Mouse (Mus musculus) liver (tissue): ENCODE measurements around the gene Ppp2r5b.

Experiments
- DNase-seq: peaks from one replicate; pipeline ENCODE4 v3.0.0-alpha.2; 2020; ENCODE audit warnings: mixed read lengths

Gene Ppp2r5b

DNA sequence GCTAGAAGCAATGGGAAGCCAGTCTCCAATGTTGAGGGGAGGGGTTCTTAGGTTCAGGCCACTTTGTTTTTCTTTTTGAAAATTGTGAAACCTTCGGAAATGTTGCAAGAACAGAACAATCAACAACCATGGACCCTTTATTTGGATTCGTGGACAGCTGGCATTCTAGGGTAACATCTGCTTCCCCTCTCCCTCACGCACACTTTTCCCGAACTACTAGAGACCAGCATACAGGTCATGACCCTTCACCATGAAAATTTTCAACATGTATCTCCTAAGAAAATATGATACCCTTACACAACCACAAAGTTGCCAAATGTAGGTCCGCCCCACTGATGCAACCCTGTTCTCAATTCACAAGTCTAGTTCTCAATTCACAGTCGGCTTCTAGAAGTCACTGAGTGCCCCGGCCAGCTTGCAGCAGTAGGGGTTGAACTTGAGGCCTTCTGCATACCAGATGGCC, 33.0 kb upstream of the Ppp2r5b start:
- DNase-seq = no peak

DNA sequence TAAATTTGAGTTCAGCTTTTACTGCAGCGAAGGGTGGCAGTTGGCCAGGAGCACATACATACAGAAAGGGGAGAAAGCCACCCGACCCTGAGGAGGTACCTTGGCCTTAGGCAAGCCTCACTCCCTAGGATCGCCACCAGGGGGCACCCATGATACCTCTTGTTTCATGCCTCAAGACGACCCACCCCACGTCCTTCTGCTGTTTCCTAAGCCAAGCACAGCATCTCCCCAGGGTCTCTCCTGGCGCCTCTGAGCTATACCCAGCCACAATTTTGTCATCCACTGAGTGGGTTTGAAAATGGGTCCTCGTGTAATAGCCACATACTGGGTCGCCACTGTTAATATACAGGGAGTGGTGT, 32.5 kb upstream of the Ppp2r5b start:
- DNase-seq = peak; percentile 89

DNA sequence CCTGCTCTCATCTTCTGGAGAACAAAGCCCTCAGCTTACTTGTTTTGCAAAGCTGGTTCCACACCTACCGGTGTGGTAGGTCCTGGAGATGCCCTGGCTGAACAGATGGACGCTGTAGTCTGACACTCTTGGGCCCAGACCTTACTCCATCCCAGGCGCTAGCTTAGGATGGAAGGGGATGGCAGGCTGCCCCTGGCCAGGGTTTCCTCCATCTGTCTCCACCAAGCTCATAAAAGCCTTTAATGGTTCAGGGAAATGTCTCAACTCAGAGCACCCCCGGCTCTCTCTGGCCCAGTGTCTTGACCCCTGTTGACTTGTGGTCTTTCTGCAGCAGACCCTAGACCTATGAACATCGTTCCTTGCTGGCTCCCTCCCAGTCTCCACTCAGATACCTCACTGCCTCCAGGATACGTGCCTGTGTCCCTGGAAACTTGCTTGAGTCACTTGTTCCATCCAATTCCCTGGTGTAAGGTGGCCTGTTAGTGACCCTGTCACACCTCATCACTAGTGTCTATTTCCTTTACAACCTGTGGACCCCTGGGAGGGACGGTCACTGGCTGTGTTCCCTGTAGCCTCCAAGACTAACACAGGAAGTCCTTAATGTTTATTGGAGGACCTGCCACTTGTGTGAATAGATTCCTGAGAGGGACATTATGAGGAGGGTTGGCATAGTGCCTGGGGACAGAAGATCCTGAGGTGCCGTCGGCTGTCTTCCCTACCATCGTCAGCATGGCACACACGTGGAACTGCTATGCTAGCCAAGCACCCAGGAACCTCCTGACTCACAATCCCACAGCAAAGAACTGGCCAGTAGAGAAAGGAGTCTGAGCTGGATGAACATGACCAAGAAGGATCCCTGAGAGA, 31.9 kb upstream of the Ppp2r5b start:
- no peak for DNase-seq

DNA sequence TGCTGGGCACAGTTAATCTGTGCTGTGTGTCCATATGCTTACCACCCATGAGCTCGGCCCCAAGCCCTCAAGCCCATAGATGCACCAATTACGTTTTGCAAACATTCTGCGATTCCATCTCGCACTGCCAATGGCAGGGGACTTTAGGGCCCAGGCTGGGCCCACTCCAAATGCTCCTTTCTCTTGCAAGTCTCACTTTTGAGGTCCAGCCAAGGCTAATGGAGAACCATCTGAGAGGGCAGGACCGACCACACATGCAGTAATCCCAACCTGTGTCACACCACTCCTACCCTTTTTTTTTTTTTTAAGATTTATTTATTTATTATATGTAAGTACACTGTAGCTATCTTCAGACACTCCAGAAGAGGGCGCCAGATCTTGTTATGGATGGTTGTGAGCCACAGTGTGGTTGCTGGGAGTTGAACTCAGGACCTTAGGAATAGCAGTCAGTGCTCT, 30.1 kb upstream of the Ppp2r5b start:
- DNase-seq = no peak

DNA sequence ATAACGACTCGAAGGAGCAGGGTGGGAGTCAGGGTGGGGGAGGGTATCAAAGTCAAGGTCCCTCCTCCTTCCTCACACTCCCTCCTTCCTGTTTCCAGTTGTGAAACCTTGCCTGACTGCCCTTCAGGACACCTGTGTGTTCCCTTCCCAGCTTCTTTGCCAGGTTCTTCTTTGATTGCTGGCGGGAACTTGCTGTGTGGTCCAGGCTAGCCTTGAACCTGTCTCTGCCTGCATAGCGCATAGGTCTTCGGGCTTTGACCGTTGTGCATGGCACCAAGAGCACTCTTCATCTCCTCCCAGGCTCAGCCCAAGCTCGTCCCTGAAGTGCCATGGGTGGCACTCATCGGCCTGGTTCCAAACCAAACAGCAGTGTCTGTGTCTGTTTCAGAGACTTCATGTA, 29.3 kb upstream of the Ppp2r5b start:
- DNase-seq = no peak

DNA sequence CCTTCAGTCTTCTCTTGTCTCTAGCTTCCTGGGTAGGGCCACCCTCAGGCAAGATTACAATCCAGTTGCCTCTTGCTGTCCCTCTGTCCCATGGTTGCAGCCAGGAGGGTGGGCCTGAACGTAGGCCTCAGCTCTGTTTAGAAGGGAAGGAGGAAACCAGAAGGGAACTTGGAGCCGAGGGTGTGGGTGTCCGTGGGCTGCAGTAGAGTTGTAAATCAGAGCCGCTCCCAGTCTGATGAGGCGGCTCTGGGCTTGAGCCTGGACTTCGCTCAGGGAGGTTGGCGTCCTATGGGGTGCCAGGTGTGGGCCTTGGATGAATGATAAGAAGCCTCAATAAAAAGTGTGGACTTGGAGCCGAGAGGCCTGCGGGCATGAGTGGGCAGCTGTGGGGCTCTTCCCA, 28.5 kb upstream of the Ppp2r5b start:
- no peak for DNase-seq

DNA sequence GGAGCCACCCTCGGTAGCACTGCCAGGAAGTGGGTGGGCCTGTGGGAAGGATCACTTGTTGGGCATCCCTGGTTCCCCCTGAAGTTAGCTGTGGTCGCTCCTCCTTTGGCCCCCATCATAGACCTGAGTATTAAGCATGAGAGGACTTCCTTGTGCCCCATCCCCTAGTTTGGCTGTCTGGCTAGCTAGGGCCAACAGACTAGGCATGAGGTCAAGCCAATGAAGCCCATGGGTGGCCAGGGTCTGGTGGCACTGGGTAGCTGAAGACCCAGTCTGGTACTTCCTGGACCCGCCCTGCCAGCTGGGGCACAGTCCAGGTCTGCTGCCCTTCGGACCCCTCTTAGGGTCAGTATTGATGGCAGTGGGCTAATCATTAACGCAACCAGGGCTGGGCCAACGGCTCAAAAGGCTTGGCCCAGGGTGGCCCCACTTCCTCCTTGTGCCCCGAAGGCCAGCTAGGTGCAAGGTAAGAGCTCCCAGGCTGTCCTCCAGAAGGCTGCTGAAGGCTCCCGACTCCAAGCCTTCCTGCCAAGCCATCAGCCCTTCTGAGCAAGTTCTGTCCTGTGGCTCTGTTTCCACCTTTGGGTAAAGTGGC, 27.3 kb upstream of the Ppp2r5b start:
- DNase-seq = peak; percentile 52

DNA sequence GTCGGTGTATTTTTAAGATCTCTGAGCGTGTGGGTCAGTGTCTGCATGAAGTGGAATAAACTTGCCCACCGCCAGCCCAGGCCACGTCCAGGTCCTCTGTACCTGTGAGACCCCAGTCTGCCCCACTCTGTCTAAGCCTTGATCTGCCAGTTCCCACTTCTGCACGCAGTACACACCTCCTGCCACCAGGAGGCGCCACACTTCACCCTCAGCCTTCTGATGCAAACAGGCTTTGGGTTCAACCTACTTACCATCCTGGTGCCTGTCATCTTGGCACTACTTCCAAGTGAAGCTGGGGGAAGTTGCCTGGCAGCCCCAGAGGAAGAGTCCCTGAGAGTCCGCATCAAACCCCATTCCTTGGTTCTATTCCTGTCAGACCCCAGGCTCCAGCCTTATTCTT, 26.6 kb upstream of the Ppp2r5b start:
- DNase-seq = peak; percentile 78

DNA sequence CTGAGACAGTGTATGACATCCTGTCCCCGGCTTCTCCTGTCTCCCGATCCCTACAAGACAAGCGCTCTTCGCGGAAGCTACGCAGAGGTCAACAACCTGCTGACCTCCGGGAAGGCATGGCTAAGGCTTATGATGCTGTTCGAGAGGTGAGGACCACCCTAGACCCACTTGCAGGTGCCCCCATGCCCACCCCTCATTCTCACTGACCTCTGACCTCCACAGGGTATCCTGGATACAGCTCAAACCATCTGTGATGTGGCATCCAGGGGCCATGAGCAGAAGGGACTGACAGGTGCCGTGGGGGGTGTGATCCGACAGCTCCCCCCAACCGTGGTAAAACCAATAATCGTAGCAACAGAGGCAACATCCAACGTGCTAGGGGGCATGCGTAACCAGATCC, 25.7 kb upstream of the Ppp2r5b start:
- DNase-seq = no peak

DNA sequence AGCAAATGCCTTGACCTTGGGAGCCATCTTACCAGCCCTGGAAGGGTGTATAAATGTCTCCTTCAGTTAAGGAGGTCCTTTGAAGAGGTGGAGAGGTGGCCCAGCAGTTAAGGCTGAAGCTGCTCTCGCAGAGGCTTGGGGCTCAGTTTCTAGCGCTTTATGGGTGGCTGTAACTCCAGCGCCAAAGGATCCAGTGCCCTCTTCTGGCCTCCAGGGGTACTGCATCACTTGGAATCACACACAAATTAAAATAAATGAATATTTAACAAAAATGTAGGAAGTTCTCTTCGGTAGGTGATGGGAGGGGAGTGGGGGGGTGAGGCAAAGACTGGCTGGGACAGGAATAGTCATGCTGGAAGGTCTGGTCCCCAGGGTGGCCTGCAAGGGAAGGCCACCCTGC, 25.3 kb upstream of the Ppp2r5b start:
- no peak for DNase-seq

DNA sequence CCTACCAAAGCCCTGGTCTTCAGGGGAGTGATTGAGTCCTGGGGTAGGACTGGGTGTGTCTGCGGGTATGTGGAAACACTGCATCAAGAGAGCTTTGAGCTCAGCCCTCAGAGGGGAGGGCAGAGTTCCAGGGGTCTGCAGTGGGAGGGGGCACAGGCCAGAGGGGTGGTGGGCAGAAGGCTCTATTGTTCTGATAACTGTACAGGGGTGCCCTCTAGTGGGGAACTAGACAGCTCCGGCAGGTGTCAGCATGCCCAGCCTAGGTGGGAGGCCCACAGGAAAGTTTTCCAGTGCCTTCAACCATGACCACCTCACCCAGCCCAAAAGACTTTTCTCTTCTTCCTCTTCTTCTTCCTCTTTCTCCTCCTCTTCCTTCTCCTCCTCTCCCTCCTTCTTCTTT, 24.8 kb upstream of the Ppp2r5b start:
- DNase-seq = peak; percentile 38

DNA sequence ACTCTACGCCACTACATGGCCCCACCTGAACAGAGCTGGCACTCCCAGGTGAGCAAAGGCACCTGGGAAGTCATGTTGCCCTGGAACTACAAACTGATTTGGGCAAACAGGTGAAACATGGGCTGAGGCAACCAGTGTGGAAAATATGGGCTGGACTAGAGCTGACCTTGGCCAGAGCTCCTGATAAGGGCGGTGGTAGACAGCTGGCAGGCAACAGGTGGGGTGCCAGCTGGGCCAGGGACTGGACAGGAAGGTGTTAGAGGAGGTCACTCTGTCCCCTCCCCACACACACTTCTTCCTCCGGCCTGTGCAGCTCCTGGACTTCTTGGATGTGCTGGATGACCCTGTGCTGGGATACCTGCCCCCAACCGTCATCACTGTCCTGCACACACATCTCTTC, 17.3 kb upstream of the Ppp2r5b start:
- DNase-seq = no peak

DNA sequence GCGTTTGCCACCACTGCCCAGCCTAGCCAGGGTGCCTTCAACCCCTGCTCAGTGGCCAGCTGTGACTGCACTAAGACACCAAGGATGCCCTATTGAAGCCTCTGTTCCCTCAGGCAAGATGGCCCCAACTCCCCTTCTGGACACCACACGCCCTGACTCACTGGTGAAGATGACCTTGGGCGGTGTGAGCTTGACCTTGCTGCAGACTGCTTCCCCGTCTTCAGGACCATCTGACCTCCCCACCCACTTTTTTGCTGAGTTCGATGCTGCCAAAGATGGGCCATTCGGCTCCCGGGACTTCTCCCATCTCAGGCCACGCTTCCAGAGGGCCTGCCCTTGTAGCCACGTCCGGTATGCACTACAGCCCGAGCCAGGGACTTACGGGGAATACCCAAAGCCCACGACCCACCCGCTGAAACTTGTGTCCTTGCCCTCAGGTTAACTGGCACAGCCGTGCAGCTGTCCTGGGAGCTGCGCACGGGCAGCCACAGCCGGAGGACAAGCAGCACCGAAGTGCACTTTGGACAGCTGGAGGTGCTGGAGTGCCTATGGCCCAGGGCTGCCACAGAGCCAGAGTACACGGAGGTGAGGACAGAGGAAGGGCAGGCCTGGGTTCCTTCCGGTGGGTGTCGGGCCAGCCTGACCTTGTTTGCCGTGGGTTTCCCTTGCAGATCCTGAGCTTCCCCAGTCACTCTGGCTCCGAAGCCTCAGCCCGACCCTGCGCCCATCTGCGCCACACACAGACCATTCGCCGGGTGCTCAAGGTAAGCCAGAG, 12.0 kb upstream of the Ppp2r5b start:
- DNase-seq = no peak

DNA sequence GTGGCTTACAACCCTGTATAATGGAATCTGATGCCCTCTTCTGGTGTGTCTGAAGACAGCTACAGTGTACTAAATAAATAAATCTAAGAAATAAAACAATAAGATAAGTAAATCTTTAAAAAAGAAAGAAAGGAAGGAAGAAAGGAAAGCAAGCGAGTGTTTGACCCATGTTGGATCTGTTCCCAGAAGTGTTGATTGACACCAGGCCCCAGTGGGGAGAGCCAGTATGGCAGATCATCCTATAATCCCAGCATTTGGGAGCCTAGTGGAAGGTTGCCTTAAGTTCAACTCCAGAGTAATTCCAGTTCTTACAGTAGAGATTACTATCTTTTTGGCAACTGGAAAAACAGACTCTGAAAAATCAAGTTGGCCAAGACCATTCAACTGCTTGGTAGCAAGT, 10.1 kb upstream of the Ppp2r5b start:
- no peak for DNase-seq

DNA sequence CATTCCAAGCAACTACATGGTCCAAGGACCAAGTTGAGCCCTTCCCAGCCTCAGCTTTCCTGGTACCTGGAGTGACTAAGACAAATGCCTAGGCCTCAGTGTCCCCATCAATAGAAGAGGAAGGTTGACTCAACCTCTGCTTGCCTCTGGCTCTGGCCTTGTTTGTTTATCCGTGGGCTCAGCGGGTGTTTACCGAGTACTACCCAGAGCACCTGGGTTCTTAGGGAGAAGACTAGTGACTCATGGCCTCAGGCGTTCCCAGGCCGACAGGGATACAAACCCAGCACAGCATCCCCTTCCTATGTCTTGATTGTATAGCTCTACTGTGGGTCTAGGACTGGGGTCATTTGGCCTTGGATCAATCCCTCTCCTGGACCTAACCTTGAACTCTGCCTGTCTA, 7.6 kb upstream of the Ppp2r5b start:
- DNase-seq = no peak

DNA sequence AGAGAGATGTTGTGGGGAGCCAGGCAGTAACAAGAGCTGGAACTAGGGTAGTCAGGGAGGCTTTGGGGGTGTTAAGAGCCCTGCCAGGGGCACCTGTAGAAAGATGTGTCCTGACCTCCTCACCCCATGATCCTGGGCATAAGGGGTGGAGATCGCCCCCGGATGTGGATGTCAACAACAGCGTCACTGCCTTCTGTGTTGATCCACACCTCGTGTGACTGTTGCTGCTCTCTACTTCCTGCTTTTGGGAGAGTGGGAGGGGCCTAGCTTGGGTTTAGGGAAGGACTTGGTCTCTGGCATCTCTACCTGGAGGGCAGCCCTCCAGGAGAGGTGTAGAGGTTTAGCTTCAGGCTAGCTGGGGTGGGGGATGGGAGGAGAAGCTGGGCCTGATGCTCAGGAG, 6.6 kb upstream of the Ppp2r5b start:
- peak; percentile 73 for DNase-seq

DNA sequence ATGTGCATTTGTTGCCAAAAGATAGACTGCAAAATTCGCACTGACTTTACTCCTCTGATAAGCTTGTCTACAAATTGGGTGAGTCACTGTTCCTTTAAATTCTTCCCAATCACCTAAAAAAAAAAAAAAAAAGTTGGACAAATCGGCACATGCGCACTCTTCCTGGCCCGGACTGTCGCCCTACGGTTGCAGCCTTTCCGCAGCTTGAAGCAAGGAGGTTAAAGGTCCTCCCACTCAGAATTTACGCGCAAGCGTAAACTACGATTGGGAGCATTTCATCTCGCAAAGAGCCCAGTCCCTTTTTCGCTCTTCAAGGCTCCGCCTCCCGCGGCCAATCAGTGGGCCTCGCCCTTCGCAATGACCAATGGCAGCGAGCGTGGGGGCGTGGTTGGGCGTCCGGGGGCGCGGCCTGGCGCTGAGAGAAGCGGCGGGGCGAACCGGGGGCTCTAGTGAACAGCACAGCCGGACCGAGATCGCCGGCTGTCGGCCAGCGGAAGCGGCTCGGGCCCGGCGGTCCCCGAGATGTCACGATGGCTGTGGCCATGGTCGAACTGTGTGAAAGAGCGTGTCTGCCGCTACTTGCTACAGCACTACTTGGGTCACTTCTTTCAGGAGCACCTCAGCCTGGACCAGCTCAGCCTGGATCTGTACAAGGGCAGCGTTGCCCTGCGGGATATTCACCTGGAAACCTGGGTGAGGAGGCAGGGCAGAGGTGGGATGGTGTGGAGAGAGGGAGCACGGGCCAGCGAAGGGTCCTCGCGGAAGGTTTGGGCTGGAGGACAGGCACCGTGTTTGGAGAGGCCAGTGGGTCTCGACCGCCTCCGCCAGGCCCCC, 5.8 kb upstream of the Ppp2r5b start, which contains the start of gene Atg2a:
TSS of gene Atg2a (plus strand) at position 395 of the 834 bp plus-strand sequence.
- peak; percentile 100 for DNase-seq

DNA sequence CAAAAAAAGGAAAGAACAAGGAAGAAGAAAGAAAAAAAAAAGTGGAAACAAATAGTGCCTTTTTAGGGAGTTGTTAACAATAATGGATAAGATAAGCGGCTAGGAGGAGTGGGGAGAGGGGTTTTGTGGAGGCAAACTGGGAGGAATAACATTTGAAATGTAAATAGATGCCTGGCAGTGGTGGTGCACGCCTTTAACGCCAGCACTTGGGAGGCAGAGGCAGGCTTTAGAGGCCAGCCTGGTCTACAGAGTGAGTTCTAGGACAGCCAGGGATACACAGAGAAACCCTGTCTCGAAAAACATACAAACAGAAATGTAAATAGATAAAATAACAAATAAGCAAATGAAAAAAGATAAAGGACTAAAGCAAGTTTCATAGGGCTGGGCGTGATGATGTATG, 5.1 kb upstream of the Ppp2r5b start:
- DNase-seq = no peak

DNA sequence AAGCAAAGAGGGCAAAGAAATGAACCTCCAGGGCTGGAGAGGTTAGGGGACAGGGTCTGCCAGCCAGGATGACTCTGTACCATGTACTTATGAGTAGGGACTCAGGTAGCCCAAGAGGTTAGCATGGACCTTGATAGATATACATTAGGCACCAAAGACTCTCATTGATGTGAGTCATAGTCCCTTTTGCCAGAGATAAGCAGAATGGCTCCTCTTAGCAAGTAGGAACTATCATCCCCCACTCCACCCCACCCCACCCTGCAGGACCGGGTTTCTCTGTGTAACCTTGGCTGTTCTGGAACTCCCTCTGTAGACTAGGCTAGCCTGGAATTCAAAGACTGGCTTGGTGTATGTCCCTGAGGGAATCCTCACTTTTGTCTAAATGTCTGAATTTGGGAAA, 4.5 kb upstream of the Ppp2r5b start:
- DNase-seq = peak; percentile 81

DNA sequence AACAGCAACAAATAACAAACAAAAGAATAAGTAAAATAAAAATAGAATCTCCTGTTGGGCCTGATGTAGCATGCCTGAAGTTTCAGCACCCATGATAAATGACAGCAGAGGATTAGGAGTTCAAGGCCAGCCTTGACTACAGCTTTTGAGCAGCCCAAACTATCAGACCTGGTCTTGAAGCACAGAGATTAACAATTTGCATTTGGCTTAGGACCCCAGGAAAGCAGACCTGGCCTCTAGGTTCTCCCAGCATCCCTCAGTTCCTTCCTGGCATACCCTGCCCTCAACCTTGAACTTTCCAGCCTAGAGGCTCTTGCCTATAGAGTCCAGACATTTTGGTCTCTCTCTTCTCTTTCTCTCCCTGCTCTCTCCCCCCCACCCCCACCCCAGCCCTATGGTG, 3.1 kb upstream of the Ppp2r5b start:
- no peak for DNase-seq

DNA sequence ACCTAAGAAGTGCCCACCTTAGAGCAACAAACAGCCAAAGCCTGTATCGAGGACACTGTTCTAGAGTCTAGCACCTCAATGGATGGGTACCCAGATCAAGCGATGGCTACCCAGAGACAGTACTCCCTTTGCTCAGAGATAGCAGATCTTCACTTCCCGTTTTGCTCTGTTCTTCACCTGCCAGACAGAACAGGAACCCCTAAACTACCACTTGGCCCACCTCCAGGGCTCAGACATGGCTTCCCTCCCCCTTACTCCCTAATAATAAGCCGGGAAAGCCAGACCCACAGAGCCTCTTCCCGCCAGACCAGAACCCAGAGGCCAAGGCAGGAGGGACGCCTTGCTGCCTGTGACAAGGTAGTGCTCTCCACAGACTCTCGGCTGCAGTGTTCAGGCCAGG, 1.2 kb upstream of the Ppp2r5b start:
- DNase-seq = no peak

DNA sequence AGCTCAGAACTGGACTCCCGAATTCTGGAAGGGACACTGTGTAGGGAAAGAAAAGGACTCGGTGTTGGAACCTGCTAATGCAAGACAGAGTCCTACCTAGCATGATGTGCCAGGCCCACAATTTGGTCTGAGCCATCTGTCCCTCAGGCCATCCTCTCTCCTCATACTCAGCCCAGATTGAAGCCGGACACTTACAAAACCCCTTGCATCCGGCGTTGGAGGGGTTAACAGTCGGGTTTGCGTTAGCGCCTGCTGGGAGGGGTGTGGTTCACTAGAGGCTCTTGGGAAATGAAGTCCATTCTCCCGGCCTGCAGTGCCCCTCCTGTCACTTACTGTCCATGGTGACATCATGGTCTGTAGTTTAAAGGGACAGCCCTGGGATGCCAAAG, 375 bp upstream of the Ppp2r5b start:
- DNase-seq = peak; percentile 90
